In the genomic region with DNA sequence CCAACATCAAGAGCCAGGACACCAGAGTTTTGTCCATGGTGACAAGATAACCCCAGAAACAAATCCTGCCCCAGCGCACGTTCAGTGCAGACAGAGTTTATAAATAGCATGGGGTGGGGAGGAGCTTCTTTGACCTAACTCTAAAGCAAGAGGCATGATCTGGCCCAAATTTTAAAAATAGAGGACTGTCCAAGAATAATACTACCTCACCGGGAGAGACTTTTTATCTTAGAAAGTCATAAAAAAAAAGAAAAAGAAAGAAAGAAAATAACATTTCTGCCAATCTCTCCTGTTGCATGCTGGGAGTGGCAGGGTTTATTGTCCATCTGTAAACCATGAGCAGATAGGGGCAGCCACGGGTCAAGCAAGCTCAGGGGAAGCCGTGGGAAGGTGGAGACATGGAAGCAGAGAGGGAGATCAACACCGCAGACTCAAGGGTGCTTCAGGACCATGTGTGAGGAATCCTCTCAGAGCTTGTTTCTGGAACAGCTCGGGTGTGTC, we compare ENCODE assay signal across 16 mouse cellular contexts.
DNase-seq lines count a peak whose midpoint lies in the region; ATAC-seq and TF ChIP-seq lines count a peak whose summit lies in the region.
"Had no signal": no experiment of that assay in that cellular context is flagged by ENCODE, and none has a peak within 500 bp of the region (broad histone marks: within the 10 kb centered on the region; RNA-seq: fewer than 3 reads in every experiment).

No protein-coding gene starts in this region.

- WGBS in heart, postnatal 0 days, result 16% methylated on average over 7 of the region's 7 CpGs

- peaks cover 56% of the 10 kb centered on the region for H3K4me1 ChIP-seq in heart, postnatal 0 days (ENCODE audit: control insufficient read depth, insufficient read depth)

- no peaks in the 10 kb centered on the region for H3K36me3 ChIP-seq in heart, postnatal 0 days (replicated peaks; ENCODE audit: control insufficient read depth, insufficient read depth, low read length)
- H3K36me3 ChIP-seq: liver, embryonic 13.5 days; midbrain, embryonic 12.5 days had no signal

- no peak overlapping the region for H3K9ac ChIP-seq in heart, postnatal 0 days (replicated peaks; ENCODE audit: low read depth, low read length)
- H3K9ac ChIP-seq: forebrain, embryonic 13.5 days; liver, embryonic 13.5 days; midbrain, embryonic 12.5 days had no signal

- peak overlapping the region; percentile 84 for H3K27ac ChIP-seq in heart, postnatal 0 days (ENCODE audit: low read depth)
- H3K27ac ChIP-seq: forebrain, embryonic 13.5 days; liver, embryonic 13.5 days; midbrain, embryonic 12.5 days had no signal

- H3K9me3 ChIP-seq in heart, postnatal 0 days (replicated peaks; ENCODE audit: control insufficient read depth, low read length), result no peaks in the 10 kb centered on the region
- H3K9me3 ChIP-seq: forebrain, embryonic 13.5 days; liver, embryonic 13.5 days had no signal

- H3K4me3 ChIP-seq in heart, postnatal 0 days (ENCODE audit: low read depth, low read length), result no peak overlapping the region
- H3K4me3 ChIP-seq: forebrain, embryonic 13.5 days; liver, embryonic 13.5 days; midbrain, embryonic 12.5 days had no signal

- no peak for TF ChIP-seq CTCF in heart, postnatal 0 days (IDR thresholded peaks at IDR 0.05; ENCODE audit: low read depth)

- peak; percentile 25 for ATAC-seq in heart, postnatal 0 days (ENCODE audit: insufficient read depth, low read depth)
- ATAC-seq: forebrain, embryonic 13.5 days; hindbrain, embryonic 16.5 days had no signal

- H3K4me2 ChIP-seq in heart, postnatal 0 days (ENCODE audit: low read depth, low read length), result no peak overlapping the region
- H3K4me2 ChIP-seq: forebrain, embryonic 13.5 days; liver, embryonic 13.5 days; midbrain, embryonic 12.5 days had no signal

- no peak for TF ChIP-seq EP300 in heart, postnatal 0 days (IDR thresholded peaks at IDR 0.05; ENCODE audit: low read depth)

- DNase-seq in adrenal gland, postnatal 10 days, result peak; percentile 15
- no peak for DNase-seq in adrenal gland, postnatal 25 days
- DNase-seq in lung, postnatal 10 days, result peak; percentile 10
- no peak for DNase-seq in lung, adult 18-20 months
- peak; percentile 84 for DNase-seq in heart, postnatal 0 days (ENCODE audit: low spot score)
- no peak for DNase-seq in urinary bladder, adult 2 months (ENCODE audit: low spot score)
- no peak for DNase-seq in right cerebral cortex, postnatal 14 days
- DNase-seq in ovary, postnatal 10 days (ENCODE audit: low spot score), result no peak
- DNase-seq: kidney, postnatal 14 days; liver, embryonic 13.5 days; lung, postnatal 36 days; right cerebral cortex, postnatal 25 days; thymus, postnatal 14 days had no signal

- no peaks in the 10 kb centered on the region for H3K27me3 ChIP-seq in heart, postnatal 0 days (ENCODE audit: control insufficient read depth, insufficient read depth, low read length)
- H3K27me3 ChIP-seq: forebrain, embryonic 13.5 days; liver, embryonic 13.5 days had no signal

Comparison
In these comparisons a context has a peak if more than half of its experiments do, and no peak if none do; other contexts are left out.
1. DNase-seq: peak in adrenal gland, postnatal 10 days (single experiment), lung, postnatal 10 days (single experiment) and heart, postnatal 0 days (single experiment); none in adrenal gland, postnatal 25 days (single experiment), lung, adult 18-20 months (0 of 2), urinary bladder, adult 2 months (single experiment), right cerebral cortex, postnatal 14 days (single experiment) and ovary, postnatal 10 days (single experiment).